Mouse (Mus musculus) lung, postnatal 0 days (tissue): Measurements from ENCODE around the gene Mst1.

Experiments used
- CTCF ChIP-seq: IDR thresholded peaks from 2 replicates; pipeline ENCODE4 v1.5.1; 2016; ENCODE audit warnings: antibody characterized with exemption, mild to moderate bottlenecking
- EP300 ChIP-seq: IDR thresholded peaks from 2 replicates; pipeline ENCODE4 v1.6.1; 2016; ENCODE audit warnings: antibody characterized with exemption, mild to moderate bottlenecking, control low read depth

GRCm38 (mm10) chr9:108099619-108100018, 19.4 kb downstream of the Mst1 start:
- TF ChIP-seq CTCF (no peak), EP300 (no peak)
